Mouse (Mus musculus) CD8-positive naive resting alpha-beta T cell, adult 2 months (primary cell): ENCODE measurements around the gene Cd9.

Experiments
- DNase-seq, 2 experiments: peaks; one replicate each; pipeline ENCODE4 v3.0.0; 2022; ENCODE audit warnings: low read depth in 2 of 2, low spot score in 2 of 2

Gene Cd9

DNA sequence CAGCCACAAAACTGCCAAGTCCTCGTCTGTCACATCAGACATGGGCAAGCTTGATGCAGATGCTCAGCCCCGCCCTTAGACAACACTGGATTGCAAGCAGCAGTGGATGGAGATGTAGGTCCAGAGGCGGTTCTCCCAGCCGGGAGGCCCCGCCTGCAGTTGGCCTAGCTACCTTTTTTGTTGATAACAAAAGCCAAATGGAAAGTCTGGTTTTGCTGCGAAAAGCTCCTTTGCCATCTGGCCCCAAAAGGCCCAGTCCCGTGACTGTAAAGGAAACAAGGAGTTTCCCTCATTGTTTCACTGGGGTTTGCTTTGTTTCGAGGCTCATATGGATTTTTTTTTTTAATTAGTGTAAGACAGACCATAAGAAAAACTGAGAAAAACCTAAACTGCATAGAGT is 18.5 kb downstream of the Cd9 start:
- no peak for DNase-seq

GRCm38 (mm10) chr6:125475184-125475583 is 19.4 kb downstream of the Cd9 start:
- no peak for DNase-seq

DNA sequence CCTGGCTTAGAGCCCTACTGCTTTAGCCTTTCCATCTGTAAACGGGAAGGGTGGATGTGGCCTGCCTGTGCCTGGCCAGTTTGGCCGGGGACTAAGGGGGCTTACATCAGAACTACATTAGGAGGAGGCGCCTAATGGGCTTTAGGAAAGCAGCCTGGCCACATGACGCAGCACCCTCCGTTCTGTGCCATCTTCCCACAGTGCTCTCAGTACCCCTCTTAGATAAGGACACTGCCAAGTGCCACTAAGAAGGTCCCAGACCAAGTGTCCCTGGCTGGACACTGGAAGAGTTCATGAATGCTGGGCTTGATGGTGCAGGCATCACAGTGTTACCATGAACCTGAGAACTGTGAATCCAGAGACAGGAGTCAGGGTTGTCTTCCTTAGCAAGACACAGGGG is 20.7 kb downstream of the Cd9 start:
- DNase-seq, result no peak

- DNase-seq, result no peak
These were observed 21.3 kb downstream of the Cd9 start for GRCm38 (mm10) chr6:125473321-125473721.

DNA sequence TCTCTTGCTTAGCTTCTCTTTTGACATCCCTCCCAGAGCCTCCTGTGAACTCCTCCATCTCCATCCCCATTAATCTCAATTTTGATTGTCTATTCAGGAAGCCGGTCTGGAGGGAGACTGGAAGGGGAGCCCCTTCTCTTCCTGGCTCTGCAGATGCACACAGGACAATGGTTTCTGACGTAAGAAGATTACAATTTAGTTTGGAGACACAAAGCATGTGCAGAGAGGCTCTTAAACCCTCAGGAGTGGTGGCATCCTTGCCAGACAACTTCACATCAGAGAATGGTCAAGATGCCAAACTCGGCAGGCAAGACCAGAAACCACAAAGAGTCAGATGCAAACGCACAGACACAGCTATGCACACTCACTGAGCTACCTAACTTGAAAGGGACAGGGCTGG is 22.7 kb downstream of the Cd9 start:
- DNase-seq, result no peak

GRCm38 (mm10) chr6:125471326-125471725 is 23.3 kb downstream of the Cd9 start:
- DNase-seq, result no peak

GRCm38 (mm10) chr6:125470616-125471015 is 24.0 kb downstream of the Cd9 start:
- DNase-seq, result no peak

GRCm38 (mm10) chr6:125469222-125469621 is 25.4 kb downstream of the Cd9 start:
- no peak for DNase-seq

DNA sequence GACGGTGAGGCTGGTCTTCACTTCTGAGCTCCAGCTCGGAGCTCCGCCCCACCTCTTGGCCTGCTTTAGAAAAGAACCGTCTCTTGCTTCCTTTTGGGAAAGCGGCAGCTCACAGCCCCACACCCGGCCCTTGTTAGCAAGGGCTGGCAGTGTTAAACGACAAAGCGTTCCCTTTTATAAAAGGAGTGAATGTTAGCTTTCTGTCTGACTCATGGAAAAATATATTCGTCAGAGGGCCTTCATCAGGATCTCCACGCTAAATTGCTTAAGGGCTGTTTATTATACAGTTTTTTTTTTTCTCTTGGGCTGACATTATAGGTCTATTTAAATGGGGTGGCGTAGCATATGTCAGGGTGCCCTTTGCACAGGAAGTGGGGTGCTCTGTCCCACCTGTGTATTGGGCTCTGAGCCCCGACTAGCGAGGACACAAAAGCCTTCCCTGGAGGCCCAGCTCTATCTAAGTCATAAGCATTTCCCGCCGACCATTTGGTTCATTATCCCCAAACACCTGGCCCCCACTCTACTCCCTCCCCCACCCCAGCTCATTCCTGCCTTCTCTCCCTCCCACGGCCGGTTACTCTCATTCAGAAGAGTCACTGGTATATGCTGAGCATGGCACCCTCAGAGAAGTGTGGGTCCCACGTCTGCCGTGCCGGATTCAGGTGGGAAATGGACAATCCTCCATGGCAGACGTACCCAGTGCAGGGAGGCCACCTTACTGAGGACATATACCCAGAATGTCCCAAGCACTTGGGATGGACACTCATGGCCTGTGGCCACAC is 26.2 kb downstream of the Cd9 start:
- DNase-seq, result no peak

DNA sequence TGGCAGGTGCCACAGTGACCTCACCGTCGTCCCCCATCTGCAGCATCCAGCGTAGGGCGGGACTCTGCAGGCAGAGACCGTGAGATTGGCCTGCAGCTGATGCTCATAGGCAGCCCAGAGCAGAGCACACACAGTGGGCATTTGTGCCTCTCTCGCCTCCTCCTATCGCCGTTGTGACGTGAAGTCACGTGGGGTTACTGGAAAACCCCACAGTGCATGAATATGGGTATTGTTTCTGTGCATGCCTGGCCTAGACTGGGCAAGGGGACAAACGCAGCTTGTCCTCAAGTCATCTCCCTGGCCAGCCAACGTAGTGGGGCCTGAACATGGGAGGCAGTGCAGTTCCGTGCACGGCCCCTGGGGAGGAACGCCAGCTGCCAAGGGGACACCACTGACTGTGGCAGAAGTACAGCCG is 27.3 kb downstream of the Cd9 start:
- no peak for DNase-seq

- no peak for DNase-seq
These were observed 32.3 kb downstream of the Cd9 start for GRCm38 (mm10) chr6:125462312-125462711.

- DNase-seq, result no peak
These were observed 32.8 kb downstream of the Cd9 start for GRCm38 (mm10) chr6:125461788-125462187.

- no peak for DNase-seq
These were observed 33.3 kb downstream of the Cd9 start for GRCm38 (mm10) chr6:125461325-125461724.

- DNase-seq, result no peak
These were observed 34.0 kb downstream of the Cd9 start for GRCm38 (mm10) chr6:125460589-125460988.

GRCm38 (mm10) chr6:125459903-125460302 is 34.7 kb downstream of the Cd9 start:
- no peak for DNase-seq

DNA sequence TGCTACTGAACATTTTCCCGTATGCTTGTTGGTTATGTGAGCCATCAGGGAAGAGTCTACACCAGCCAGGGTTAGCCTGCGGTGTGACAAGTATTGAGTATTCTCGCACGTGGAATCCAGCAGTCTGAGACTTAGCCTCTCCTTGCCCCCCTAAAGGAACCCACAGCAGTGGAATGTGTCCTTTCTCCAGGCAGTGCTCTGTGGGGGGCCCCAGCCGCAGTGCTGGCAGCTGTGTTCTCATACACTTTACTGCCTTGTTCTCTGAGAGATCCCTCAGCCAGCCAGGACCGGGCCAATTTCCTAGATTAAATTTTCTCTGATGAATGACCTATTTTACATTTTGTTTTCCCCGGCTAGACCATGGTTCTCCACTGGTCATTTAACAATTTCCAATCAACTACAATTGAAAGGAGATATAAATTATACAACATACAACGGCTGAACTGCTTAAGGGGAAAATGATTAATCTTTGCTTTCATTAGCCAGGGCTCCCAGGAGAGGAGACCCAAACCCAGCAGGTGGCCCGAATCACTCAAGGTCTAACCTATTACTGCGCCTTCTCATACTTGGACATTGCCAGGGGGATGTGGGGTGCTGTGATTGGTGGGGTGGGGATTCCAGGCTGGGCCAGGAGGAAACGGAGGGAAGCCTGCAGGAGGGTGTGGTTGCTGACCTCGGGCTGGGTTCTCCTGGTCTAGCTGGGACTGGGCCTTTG is 38.6 kb downstream of the Cd9 start:
- DNase-seq, result no peak

DNA sequence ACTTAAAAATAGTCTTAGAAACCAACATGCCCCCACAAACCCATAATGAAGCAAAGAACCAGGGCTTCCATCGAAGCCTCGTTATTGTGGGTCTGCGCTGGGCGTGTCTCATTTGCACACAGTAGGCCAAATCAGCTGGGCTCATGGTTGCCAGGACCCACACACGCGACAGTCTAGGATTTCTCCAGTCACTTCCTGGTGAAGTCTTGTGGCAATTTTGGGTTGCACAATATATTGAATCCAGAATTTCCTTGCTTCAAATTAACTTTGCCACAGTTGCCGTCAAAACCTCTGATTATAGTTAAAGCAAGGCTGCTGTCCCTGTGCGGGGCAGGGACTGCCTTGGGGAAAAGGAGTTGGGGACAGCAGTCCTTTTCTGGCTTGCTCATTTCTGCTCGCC is 39.9 kb downstream of the Cd9 start:
- DNase-seq, result no peak

GRCm38 (mm10) chr6:125454299-125454698 is 40.3 kb downstream of the Cd9 start:
- DNase-seq, result no peak

GRCm38 (mm10) chr6:125447660-125448059 is 46.9 kb downstream of the Cd9 start:
- no peak for DNase-seq

DNA sequence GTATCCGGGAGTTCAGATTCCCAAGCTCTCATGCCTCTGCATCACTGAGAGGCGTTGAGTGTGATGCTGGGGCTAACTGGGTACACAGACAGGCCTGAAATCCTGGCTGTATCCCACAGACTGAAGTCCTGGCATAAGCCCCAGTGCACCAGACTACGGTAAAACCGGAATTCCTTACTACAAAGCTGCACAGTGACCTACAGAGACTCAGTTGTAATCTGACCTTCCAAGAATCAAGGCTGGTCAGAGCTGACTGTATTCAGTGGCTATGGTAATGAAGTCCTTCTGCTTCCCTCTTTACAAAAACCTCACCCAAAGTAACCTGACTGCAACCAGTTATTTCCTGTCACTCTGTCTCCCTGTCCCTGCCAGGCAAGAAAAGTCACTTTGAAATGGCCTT is 47.4 kb downstream of the Cd9 start:
- no peak for DNase-seq

GRCm38 (mm10) chr6:125445381-125445780 is 49.2 kb downstream of the Cd9 start:
- no peak for DNase-seq

DNA sequence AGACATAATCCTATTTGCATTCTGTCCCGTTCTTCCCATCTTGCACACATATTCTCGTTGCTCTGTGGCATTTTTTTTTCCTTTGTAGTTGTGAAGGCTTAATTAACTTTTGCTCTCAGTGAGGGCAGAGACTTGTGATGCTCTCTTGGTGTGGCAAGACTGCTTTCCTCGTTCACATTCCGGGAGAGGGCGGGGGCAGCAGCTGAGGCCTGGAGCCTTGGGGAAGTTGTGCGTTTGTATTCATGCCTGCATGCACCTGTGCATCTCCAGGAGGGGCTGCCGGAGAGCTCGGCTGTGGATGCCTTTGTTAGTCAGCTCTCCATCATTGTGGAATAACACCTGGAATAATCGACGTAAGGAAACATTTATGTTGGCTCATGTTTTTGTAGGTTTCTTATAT is 52.0 kb downstream of the Cd9 start:
- no peak for DNase-seq

GRCm38 (mm10) chr6:125436753-125437152 is 57.8 kb downstream of the Cd9 start:
- no peak for DNase-seq
